Mouse (Mus musculus) liver, embryonic 14.5 days (tissue): Measurements from ENCODE around the gene Gstm6.

Source experiments
- CTCF ChIP-seq: IDR thresholded peaks from 2 replicates; pipeline ENCODE4 v1.5.1; 2016; ENCODE audit warnings: antibody characterized with exemption, low read depth, control low read depth
- EP300 ChIP-seq: IDR thresholded peaks from 2 replicates; pipeline ENCODE4 v1.6.1; 2016; ENCODE audit warnings: antibody characterized with exemption, low read depth

GRCm38 (mm10) chr3:107950531-107950930 lies 7.0 kb upstream of the Gstm6 start:
- TF ChIP-seq CTCF, result no peak
- TF ChIP-seq EP300, result no peak
